Mouse (Mus musculus) olfactory bulb, adult 2 months (tissue): ENCODE measurements at regions not wholly inside any gene's neighbourhood (a gene's known extent, or its start where the extent isn't known, plus 50 kb on each side); places are given as distances from the start of the nearest gene placed in this dataset.
A peak's percentile ranks its signal among the peaks of the same experiment; 100 is the strongest.

Experiments used
- H3K27ac ChIP-seq: fragments of 200-500 bp; 2 replicates; pipeline ENCODE4 v1.5.1; 2012; ENCODE audit warnings: low read depth, low read length; ENCODE audit not compliant: insufficient read depth
- H3K4me1 ChIP-seq: fragments of 200-500 bp; 2 replicates; pipeline ENCODE4 v1.6.1; 2012; ENCODE audit warnings: low read length; ENCODE audit not compliant: control insufficient read depth, insufficient read depth
- H3K4me3 ChIP-seq: fragments of 200-500 bp; 2 replicates; pipeline ENCODE4 v1.5.1; 2012; ENCODE audit warnings: mild to moderate bottlenecking, low read depth, low read length, moderate library complexity; ENCODE audit not compliant: insufficient read depth
- CTCF ChIP-seq: fragments of 200-500 bp; IDR thresholded peaks from 2 replicates; pipeline ENCODE4 v1.5.1; 2012; ENCODE audit warnings: low read depth, mild to moderate bottlenecking, low read length, moderate library complexity; ENCODE audit not compliant: insufficient read depth
- POLR2A ChIP-seq: fragments of 200-500 bp; IDR thresholded peaks from 2 replicates; pipeline ENCODE4 v1.6.1; 2012; ENCODE audit warnings: mild to moderate bottlenecking, low read depth, low read length, moderate library complexity; ENCODE audit not compliant: insufficient read depth
- WGBS: fragments of 180-500 bp; shearing (Covaris S2); methylation state at CpG from one replicate; pipeline ENCODE4 v1.1.7; 2018; 5-methylcytosine and 5-hydroxymethylcytosine counted together

DNA sequence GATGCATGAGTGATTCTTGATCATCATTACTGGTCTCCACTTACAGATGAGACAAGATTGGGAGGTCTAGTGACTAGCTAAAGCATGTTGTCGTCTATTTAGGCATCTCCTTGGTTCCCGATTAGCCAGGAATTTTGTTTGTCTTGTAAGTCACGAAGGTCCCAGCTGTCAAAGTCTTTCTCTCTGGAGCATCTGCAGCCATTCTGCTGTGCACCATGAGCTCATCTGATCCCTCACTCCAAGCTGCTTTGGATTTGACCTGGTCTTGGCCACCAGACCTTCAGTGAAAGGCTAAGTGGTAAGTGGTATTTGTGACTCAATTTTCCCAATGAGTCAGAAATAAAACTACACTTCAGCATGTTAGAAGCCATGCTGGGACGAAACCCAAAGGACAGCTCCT is 53.3 kb upstream of the Creb5 start:
- TF ChIP-seq CTCF = no peak
- no peak for TF ChIP-seq POLR2A
- H3K4me1 ChIP-seq = peaks cover under 1% of the 10 kb centered on the region; the same call in 1 of the 2 replicates

DNA sequence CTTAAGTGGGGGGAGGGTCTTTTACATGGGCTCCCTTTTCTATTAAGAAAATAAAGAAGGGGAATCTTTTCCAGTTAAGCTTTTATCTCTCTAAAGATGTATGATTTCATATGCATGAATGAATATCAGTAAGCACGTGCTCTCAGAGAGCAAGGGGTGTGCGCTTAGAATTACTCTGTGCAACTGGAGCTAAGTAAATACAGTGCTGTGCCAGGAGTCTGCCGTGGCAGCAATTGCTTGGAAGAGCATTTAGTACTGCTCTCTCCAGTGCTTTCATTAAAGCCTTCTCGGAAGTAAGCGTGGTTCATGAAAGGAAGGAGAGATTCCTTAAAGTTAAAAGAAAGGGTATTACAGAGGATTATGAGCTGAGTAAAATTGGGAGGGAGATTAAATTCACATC is 54.5 kb upstream of the Creb5 start:
- WGBS = 13% methylated on average over 5 of the region's 5 CpGs
- TF ChIP-seq CTCF (no peak), POLR2A (no peak)
- Histone ChIP-seq H3K4me3 (no peak overlapping the region), H3K4me1 (peaks cover 4% of the 10 kb centered on the region; the same call in 1 of the 2 replicates), H3K27ac (no peak overlapping the region)

More for the DNA sequence above, 53.3 kb upstream of the Creb5 start:
- H3K4me3 ChIP-seq = no peak overlapping the region
- no peak overlapping the region for H3K27ac ChIP-seq
- 82% methylated on average over 4 of the region's 4 CpGs for WGBS

DNA sequence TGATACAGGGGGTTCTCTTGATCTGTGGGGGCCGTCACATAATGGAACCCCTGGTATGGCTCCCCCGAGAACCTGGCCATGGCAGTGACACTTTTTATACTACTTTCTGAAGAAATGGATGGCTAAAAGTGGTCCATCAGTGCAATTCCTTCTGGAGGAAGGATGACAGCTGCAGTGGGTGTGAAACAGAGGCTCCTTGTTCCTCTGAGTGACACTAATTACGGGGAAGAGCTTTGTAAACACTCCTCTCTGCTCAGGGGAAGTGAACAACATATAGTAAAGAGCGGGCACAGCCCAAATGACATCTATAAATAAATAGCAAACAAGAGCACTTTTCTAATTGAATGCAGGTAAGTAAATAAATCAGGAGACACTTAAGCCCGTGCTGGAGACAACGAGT is 57.7 kb upstream of the Creb5 start:
- 20% methylated on average over 6 of the region's 6 CpGs for WGBS
- Histone ChIP-seq H3K27ac (no peak overlapping the region), H3K4me1 (peaks cover 4% of the 10 kb centered on the region; the same call in 1 of the 2 replicates), H3K4me3 (no peak overlapping the region)
- TF ChIP-seq CTCF = no peak
- TF ChIP-seq POLR2A = no peak

DNA sequence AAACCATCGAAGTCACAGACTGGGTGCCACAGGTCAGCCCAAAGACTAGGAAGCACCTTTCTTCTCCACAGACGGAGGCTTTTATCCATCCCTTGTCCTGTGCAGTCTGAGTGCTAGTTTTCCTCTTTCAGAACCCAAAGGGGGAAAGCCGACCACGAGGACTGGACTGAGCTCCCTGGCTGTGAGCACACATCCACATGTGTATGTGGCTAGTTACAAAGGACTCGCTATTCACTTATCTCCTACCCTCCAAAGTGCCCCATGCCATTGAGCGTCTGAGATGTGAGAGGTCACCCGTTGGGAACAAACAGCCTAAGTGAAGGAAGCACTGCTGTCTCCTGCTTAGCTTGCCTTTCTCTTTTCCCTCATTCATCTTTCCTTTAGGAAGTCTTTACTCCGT is 65.0 kb upstream of the Creb5 start:
- Histone ChIP-seq H3K27ac (no peak overlapping the region), H3K4me3 (no peak overlapping the region), H3K4me1 (no peaks in the 10 kb centered on the region)
- TF ChIP-seq CTCF (no peak), POLR2A (no peak)
- WGBS = 75% methylated on average over 8 of the region's 8 CpGs

DNA sequence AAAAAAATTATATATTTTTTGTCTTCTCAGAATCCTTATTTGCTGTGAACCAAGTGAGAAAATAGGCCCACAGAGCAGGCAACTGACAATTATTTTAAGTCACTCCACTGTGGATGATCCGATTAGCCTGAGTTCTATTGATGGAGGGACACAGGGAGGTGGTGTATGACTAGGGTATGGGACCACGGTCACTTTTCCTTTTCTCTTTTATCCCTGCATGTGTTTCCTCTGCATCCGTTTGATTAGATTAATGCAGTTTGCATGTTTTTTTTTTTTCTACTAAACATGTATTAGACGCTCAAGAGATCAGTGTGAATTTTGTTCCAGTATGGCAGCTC is 65.4 kb upstream of the Creb5 start:
- Histone ChIP-seq H3K4me3 (no peak overlapping the region), H3K27ac (no peak overlapping the region), H3K4me1 (no peaks in the 10 kb centered on the region)
- TF ChIP-seq CTCF (no peak), POLR2A (no peak)
- 81% methylated on average over 4 of the region's 4 CpGs for WGBS

DNA sequence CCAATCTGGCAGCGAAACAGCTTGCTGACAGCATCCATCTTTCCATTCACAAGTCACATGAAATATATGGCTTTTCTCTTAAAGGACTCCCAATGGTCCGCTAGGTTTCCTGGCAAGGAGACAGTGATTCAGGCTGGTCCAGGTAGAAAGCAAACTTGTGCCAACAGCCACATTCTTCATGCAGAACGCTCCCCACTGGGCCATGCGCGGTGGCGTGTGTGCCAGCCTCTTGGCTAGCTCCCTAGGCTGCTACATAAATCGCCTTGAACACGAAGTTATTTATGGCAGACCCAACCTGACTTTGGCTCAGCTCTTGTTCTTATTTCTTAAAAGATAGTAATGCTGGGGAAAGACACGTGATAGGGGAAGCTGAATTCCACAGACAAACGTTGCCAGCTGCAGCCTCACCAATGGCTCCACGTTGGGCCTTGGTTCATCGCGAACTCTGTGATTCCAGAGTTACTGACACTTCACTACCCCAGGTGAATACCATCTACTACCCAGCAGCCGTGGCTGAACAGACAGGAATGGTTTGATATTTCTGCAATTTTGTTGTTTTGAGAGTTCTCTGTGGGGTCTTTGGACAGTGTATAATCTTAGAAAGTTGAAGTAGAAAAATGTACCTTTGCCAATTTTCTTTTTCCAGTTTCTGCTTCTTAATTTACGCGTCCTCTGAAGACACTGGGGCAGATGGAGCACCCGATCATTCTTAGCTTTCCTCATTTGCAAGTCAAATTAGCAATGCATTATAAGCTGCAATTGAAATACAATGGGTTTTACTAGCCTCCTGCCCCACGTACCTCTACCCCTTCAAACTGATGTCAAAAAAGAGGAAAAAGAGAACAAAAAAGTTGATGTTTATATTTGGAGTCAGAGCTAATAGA is 66.0 kb upstream of the Creb5 start:
- no peak overlapping the region for H3K27ac ChIP-seq

DNA sequence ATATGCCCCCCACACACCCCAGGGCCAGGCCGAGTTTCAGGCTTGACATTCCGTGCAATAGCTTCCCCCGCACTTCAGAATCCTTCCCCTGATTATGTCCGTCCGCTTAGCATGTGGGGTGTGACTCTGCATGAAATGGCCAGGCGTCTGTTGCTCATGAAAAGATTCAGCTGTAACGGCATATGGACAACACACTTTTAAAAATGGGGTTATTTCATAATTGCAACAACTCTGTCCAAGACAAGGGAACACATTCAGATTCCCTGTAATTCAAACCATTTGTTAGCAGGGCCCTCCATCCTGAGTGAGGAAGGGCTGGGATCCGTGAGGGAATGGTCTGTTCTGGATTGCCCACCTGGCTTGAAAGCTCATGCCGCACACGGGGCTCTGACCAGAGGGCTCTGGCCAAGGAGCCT is 68.2 kb upstream of the Creb5 start:
- Histone ChIP-seq H3K27ac (no peak overlapping the region), H3K4me3 (no peak overlapping the region)
- no peak for TF ChIP-seq POLR2A
- TF ChIP-seq CTCF = no peak

More for the DNA sequence above, 66.0 kb upstream of the Creb5 start:
- TF ChIP-seq CTCF = no peak
- no peak for TF ChIP-seq POLR2A
- H3K4me3 ChIP-seq = no peak overlapping the region
- WGBS = 61% methylated on average over 18 of the region's 18 CpGs
- H3K4me1 ChIP-seq = no peaks in the 10 kb centered on the region

DNA sequence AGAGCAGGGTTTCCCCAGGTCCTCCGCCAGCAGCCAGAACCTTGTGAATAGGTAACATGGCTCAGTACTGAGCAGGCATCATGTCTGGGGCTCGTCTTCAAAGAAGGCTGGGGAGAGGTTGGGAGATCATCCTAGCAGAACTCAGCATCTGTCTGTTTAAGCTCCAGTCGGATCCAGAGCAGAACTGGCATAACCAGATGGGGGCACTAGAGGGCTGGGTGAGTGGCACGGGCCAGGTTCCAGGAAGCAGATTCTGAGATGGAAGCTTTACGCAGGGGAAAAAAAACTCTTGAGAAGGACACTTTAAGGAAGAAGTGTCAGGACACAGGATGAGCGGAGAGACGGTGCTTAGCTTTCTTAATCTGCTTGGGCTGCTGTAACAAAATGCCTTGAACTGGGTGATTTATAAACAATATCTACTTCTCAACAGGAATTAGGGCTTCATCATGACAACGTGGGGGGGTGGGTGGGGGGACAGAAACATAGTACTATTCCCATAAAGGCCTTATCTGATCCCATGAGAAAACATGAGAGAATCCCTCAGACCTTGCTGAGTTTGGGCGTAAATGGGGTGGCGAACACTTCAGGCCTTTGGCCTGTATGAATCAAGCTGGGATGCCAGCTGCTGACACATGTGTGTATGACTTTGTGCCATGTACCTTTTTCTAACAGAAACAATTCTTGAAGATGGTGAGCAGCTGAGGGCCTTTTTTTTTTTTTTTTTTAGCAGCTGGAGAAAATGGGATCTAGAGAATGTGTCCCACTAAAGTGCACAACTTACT is 69.6 kb upstream of the Creb5 start:
- no peak overlapping the region for H3K4me3 ChIP-seq
- WGBS = 80% methylated on average over 10 of the region's 10 CpGs
- no peak overlapping the region for H3K27ac ChIP-seq
- no peak for TF ChIP-seq POLR2A
- TF ChIP-seq CTCF = peak; percentile 37; the same call in 1 of the 2 replicates
- H3K4me1 ChIP-seq = no peaks in the 10 kb centered on the region

More for the DNA sequence above, 68.2 kb upstream of the Creb5 start:
- H3K4me1 ChIP-seq = no peaks in the 10 kb centered on the region
- 88% methylated on average over 10 of the region's 10 CpGs for WGBS

DNA sequence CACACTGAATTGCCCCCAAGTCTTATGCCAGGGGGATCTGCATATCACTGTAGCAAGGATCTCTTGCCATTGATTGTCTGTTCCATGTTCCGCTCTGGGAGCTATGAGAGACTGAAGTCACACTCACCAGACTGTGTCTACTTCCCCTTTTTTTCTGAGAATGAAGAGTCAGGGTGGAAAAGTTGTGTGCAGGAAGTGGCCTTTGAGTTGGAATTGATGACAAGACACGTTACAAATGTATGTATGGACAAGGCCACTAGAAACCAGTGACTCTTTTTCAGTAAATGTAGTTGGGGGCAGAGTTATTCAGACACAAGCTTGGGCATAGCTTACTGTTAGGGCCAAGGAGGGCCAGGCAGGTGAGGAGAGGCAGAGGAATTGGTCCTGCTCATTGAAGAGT is 70.4 kb upstream of the Creb5 start:
- TF ChIP-seq CTCF (no peak), POLR2A (no peak)
- WGBS = 90% methylated on average over 2 of the region's 2 CpGs

More for the DNA sequence above, 70.4 kb upstream of the Creb5 start:
- Histone ChIP-seq H3K27ac (no peak overlapping the region), H3K4me1 (no peaks in the 10 kb centered on the region), H3K4me3 (no peak overlapping the region)
